Mouse (Mus musculus): ENCODE data around the gene Hist1h4f.

- TF ChIP-seq POLR2A (IDR thresholded peaks at IDR 0.05; ENCODE audit: extremely low read depth, insufficient read depth, low read length) (no peak), CTCF (IDR thresholded peaks at IDR 0.05; ENCODE audit: low read depth, low read length) (no peak)
Measured at GRCm38 (mm10) chr13:23554393-23554792, 2.9 kb upstream of the Hist1h4f start.

All from liver, adult 2 months (tissue).